Mouse (Mus musculus) hindbrain, embryonic 13.5 days (tissue): Measurements from ENCODE around the gene Ngb. TPM values are rescaled to one million over a fixed set of nuclear protein-coding genes. Genes with fewer than 3 reads are reported as not detected.
A peak's percentile ranks its signal among the peaks of the same experiment; 100 is the strongest.

Source experiments
- ATAC-seq: fragments of 200-750 bp; cut with Nextera tagmentation; 2 replicates; pipeline ENCODE4 v1.8.0; 2017; ENCODE audit warnings: moderate TSS enrichment; ENCODE audit not compliant: low FRiP score
- H3K27ac ChIP-seq: fragments of 300-500 bp; sonication (generic); 2 replicates; pipeline ENCODE4 v1.5.1; 2015; ENCODE audit warnings: inconsistent platforms, mild to moderate bottlenecking, moderate library complexity
- H3K27me3 ChIP-seq: fragments of 300-500 bp; sonication (generic); 2 replicates; pipeline ENCODE4 v1.6.1; 2015; ENCODE audit warnings: mild to moderate bottlenecking, inconsistent platforms
- H3K36me3 ChIP-seq: fragments of 300-500 bp; sonication (generic); 2 replicates; pipeline ENCODE4 v1.6.1; 2015; ENCODE audit warnings: mild to moderate bottlenecking, inconsistent platforms
- H3K4me1 ChIP-seq: fragments of 300-500 bp; sonication (generic); replicated peaks from 2 replicates; pipeline ENCODE4 v1.6.1; 2015; ENCODE audit warnings: inconsistent platforms
- H3K4me2 ChIP-seq: fragments of 300-500 bp; sonication (generic); 2 replicates; pipeline ENCODE4 v1.6.1; 2015; ENCODE audit warnings: inconsistent platforms, mild to moderate bottlenecking, moderate library complexity
- H3K4me3 ChIP-seq: fragments of 300-500 bp; sonication (generic); 2 replicates; pipeline ENCODE4 v1.5.1; 2015; ENCODE audit warnings: mild to moderate bottlenecking, inconsistent platforms
- H3K9ac ChIP-seq: fragments of 300-500 bp; sonication (generic); 2 replicates; pipeline ENCODE4 v1.6.1; 2015; ENCODE audit warnings: mild to moderate bottlenecking, inconsistent platforms
- H3K9me3 ChIP-seq: fragments of 300-500 bp; sonication (generic); 2 replicates; pipeline ENCODE4 v1.6.1; 2016; ENCODE audit warnings: inconsistent platforms
- WGBS: fragments of 180-500 bp; shearing (Covaris S2); methylation state at CpG from one replicate; pipeline ENCODE4 v1.1.7; 2015; 5-methylcytosine and 5-hydroxymethylcytosine counted together
- polyA plus RNA-seq: library from polyadenylated mRNA; unstranded; fragments of >200 nt; fragmentation: Nextera tagmentation; extraction: Ambion mirVana; gene quantifications from 2 replicates; pipeline ENCODE4 v1.2.1, GENCODE M21; 2015

The Ngb gene
- polyA plus RNA-seq, 1 experiment from 2014 or later, result 1.2 TPM

GRCm38 (mm10) chr12:87131181-87131580 lies 28.8 kb upstream of the Ngb start:
- no peak for ATAC-seq
- 57% methylated on average over 2 of the region's 2 CpGs for WGBS
- no peak overlapping the region for H3K4me3 ChIP-seq
- H3K4me2 ChIP-seq, result no peak overlapping the region
- H3K27me3 ChIP-seq, result no peaks in the 10 kb centered on the region
- H3K9me3 ChIP-seq, result no peaks in the 10 kb centered on the region
- H3K4me1 ChIP-seq, result peaks cover 3% of the 10 kb centered on the region; the same call in 1 of the 2 replicates
- H3K27ac ChIP-seq, result 0 out of 2 replicates have a peak overlapping the region, but pooled peaks have one; percentile 30
- no peak overlapping the region for H3K9ac ChIP-seq
- H3K36me3 ChIP-seq, result peaks cover 62% of the 10 kb centered on the region

DNA sequence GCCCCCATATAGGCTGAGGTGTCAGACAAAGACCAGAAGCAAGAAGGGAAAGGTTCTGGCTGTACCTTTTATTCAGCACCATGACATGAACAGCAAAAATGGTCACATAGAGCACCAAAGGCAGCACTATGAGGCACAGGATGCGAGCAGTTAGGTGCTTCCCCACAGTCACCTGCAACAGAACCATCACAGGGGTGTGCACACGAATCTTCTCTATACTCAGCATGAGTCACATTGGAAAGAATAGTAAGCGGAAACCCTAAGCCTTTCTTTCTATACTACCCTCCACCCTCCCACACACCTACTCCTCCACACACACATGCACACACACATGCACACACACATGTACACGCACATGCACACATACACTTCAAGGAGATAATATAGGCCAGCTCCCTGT lies 27.9 kb upstream of the Ngb start:
- Histone ChIP-seq H3K36me3 (peaks cover 60% of the 10 kb centered on the region), H3K9me3 (no peaks in the 10 kb centered on the region)
- ATAC-seq, result no peak

DNA sequence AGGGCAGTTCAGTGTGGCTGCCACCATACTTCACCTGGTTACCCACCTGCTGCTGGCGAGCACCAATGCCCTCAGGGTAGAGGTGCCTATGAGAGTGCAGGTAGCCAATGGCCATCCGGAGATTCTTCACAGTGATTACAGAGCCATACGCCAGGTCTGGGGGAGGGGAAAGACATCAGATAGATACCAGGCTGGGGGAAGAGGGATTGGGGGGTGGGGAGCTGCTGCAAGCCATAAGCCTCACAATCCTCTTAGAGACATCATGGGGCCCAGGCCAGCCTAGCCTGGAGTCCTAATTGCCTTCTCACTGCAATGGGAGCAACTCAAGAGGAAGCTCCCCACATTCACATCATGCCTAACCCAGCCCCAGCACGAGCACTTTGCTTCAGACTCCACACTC lies 24.9 kb upstream of the Ngb start:
- peaks cover 3% of the 10 kb centered on the region; the same call in 1 of the 2 replicates for H3K4me1 ChIP-seq
- H3K27ac ChIP-seq, result no peak overlapping the region
- no peak overlapping the region for H3K4me2 ChIP-seq
- H3K27me3 ChIP-seq, result no peaks in the 10 kb centered on the region
- H3K36me3 ChIP-seq, result peaks cover 67% of the 10 kb centered on the region
- no peak overlapping the region for H3K9ac ChIP-seq
- H3K4me3 ChIP-seq, result no peak overlapping the region
- 89% methylated on average over 4 of the region's 4 CpGs for WGBS
- H3K9me3 ChIP-seq, result no peaks in the 10 kb centered on the region
- no peak for ATAC-seq

More for the DNA sequence above, 27.9 kb upstream of the Ngb start:
- no peak overlapping the region for H3K9ac ChIP-seq
- no peak overlapping the region for H3K4me3 ChIP-seq
- no peak overlapping the region for H3K4me2 ChIP-seq
- H3K4me1 ChIP-seq, result peaks cover 3% of the 10 kb centered on the region; the same call in 1 of the 2 replicates
- H3K27ac ChIP-seq, result no peak overlapping the region
- H3K27me3 ChIP-seq, result no peaks in the 10 kb centered on the region
- WGBS, result 93% methylated on average over 4 of the region's 4 CpGs

- Histone ChIP-seq H3K4me1 (no peaks in the 10 kb centered on the region), H3K9me3 (no peaks in the 10 kb centered on the region), H3K4me3 (no peak overlapping the region), H3K4me2 (no peak overlapping the region), H3K36me3 (peaks cover 60% of the 10 kb centered on the region), H3K27me3 (no peaks in the 10 kb centered on the region), H3K9ac (no peak overlapping the region), H3K27ac (no peak overlapping the region)
- WGBS, result 93% methylated on average over 4 of the region's 4 CpGs
- ATAC-seq, result no peak
Measured at GRCm38 (mm10) chr12:87121918-87122589, 19.7 kb upstream of the Ngb start.

DNA sequence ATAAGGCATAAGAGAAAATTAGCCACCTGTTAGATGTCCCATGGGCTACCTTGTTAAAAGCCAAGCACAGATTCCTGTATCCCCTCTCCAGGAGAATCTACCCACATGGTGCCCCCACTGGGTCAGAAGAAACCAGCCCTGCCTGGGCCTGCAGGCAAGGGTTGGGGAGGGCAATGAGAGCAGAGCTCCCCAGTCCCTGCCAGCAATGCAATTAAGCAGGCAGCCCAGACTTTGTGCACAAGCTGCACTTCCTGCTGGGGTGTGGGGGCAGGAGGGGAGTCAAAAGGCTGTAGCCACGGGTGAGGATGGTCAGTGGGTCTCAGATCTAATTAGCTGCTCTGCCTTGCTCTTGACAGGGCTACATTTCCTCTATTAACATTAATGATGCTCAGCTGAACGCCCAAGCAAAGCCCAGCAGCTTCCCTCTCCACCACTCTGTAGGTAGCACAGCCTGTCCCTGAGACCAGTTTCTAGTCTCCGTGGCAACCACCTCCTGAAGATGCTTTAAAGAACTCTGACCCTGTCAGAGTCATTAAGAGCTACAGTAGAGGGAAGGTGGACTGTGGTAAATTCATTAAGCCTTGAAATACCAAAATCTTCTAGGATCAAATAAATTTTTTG lies 5.1 kb upstream of the Ngb start:
- peaks cover 34% of the 10 kb centered on the region for H3K36me3 ChIP-seq
- 42% methylated on average over 3 of the region's 3 CpGs for WGBS
- ATAC-seq, result peak; percentile 46; the same call in 1 of the 2 replicates
- H3K27ac ChIP-seq, result no peak overlapping the region
- H3K9me3 ChIP-seq, result no peaks in the 10 kb centered on the region
- H3K4me2 ChIP-seq, result no peak overlapping the region
- peaks cover 7% of the 10 kb centered on the region for H3K4me1 ChIP-seq
- no peak overlapping the region for H3K4me3 ChIP-seq
- H3K9ac ChIP-seq, result no peak overlapping the region
- H3K27me3 ChIP-seq, result peaks cover 14% of the 10 kb centered on the region

DNA sequence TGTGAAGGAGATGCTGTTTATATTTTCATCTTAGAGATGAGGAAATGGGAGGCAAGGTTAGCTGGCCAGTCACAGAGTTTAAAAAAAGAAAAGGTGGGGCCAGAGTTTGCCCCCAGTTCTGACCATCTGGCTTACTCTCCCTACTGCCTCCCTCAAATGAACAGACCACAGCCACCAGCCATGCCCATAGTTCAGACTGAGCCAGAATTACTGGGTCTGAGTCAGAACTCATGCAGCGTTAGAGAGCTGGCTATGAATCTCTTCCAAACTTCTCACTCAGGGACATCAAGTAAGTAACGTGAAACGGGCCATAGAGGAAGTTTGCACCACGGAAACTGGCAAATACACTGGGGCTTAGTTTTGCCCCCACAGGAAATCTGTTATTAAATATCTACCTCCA lies 2.5 kb upstream of the Ngb start:
- Histone ChIP-seq H3K9ac (no peak overlapping the region), H3K4me1 (peaks cover 16% of the 10 kb centered on the region), H3K27me3 (peaks cover 40% of the 10 kb centered on the region), H3K4me2 (no peak overlapping the region), H3K9me3 (no peaks in the 10 kb centered on the region), H3K4me3 (no peak overlapping the region), H3K36me3 (peaks cover 14% of the 10 kb centered on the region), H3K27ac (no peak overlapping the region)
- ATAC-seq, result no peak
- WGBS, result 91% methylated on average over 4 of the region's 4 CpGs

GRCm38 (mm10) chr12:87103471-87103870 lies 1.1 kb upstream of the Ngb start:
- Histone ChIP-seq H3K9ac (no peak overlapping the region), H3K4me1 (peaks cover 16% of the 10 kb centered on the region), H3K4me3 (no peak overlapping the region), H3K27ac (no peak overlapping the region), H3K27me3 (peaks cover 42% of the 10 kb centered on the region), H3K4me2 (no peak overlapping the region), H3K36me3 (peaks cover 5% of the 10 kb centered on the region), H3K9me3 (no peaks in the 10 kb centered on the region)
- no peak for ATAC-seq
- WGBS, result 93% methylated on average over 4 of the region's 4 CpGs

DNA sequence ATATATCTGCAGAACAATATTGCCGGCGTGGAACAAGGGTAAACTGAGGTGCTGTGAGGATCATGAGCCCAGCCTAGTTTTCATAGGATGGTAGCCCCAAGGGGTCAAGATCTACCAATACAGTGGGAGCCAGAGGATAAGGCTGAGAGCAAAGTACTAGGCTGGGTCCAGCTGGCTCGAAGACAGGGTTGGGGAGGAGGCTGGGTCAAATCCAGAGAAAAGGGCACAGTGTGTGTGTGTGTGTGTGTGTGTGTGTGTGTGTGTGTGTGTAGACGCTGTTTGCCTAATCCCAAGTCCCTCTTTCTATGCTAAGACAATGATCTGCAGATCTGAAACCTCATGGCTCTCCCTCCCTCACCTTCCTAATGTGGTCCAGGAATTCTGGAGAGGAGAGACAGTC lies 2.0 kb downstream of the Ngb start:
- H3K27ac ChIP-seq, result no peak overlapping the region
- ATAC-seq, result no peak
- H3K4me1 ChIP-seq, result peaks cover 10% of the 10 kb centered on the region
- no peak overlapping the region for H3K4me2 ChIP-seq
- H3K36me3 ChIP-seq, result no peaks in the 10 kb centered on the region
- no peak overlapping the region for H3K4me3 ChIP-seq
- H3K9me3 ChIP-seq, result no peaks in the 10 kb centered on the region
- WGBS, result 84% methylated on average over 4 of the region's 4 CpGs
- H3K9ac ChIP-seq, result no peak overlapping the region
- peaks cover 42% of the 10 kb centered on the region for H3K27me3 ChIP-seq

DNA sequence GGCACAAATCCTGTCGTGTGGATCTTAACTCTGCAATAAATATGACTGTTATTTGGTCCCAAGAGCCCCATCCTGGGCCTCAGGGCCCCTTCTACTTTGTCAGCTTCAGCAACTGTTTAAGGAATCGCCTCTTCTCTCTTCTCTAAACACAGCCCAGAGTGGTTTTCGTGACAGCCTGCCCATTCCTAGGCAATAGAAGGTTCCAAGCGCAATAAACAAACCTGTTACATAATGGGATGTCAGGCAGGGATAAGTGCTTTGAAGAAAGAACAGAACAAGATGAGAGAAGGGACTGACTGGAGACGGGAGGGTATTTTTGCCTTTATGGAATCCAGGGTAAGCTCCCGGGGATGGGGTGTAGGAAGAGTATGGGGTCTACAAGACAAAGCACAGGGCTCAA lies 8.7 kb downstream of the Ngb start:
- Histone ChIP-seq H3K9ac (no peak overlapping the region), H3K4me3 (no peak overlapping the region), H3K36me3 (peaks cover 11% of the 10 kb centered on the region; the same call in 1 of the 2 replicates), H3K9me3 (no peaks in the 10 kb centered on the region), H3K27me3 (no peaks in the 10 kb centered on the region), H3K27ac (no peak overlapping the region), H3K4me2 (no peak overlapping the region), H3K4me1 (no peaks in the 10 kb centered on the region)
- no peak for ATAC-seq
- 77% methylated on average over 6 of the region's 6 CpGs for WGBS

GRCm38 (mm10) chr12:87093249-87093648 lies 9.1 kb downstream of the Ngb start:
- no peak overlapping the region for H3K9ac ChIP-seq
- no peak overlapping the region for H3K27ac ChIP-seq
- no peak overlapping the region for H3K4me2 ChIP-seq
- H3K9me3 ChIP-seq, result no peaks in the 10 kb centered on the region
- no peaks in the 10 kb centered on the region for H3K27me3 ChIP-seq
- peaks cover 11% of the 10 kb centered on the region; the same call in 1 of the 2 replicates for H3K36me3 ChIP-seq
- no peaks in the 10 kb centered on the region for H3K4me1 ChIP-seq
- no peak overlapping the region for H3K4me3 ChIP-seq
- no peak for ATAC-seq
- WGBS, result 82% methylated on average over 4 of the region's 4 CpGs

DNA sequence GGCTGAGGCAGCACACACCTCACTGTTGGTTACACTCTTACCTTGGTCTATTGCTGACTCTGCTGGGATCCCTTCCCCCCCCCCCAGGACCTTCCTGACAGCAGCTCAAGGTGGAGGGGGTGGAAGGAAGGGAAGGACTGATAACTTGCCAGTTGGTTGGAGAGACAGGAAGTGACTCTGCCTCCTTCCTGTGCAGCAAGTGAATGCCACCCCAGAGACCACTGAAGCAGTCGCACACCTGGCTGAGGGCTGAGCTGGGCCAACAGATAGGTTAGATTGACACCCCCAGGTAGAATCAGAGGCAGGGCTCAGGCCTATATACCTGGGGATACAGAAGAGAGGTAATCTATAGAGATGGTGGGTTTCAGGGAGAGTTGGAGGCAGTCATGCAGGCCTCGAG lies 10.4 kb downstream of the Ngb start:
- Histone ChIP-seq H3K4me2 (no peak overlapping the region), H3K27me3 (no peaks in the 10 kb centered on the region), H3K4me1 (no peaks in the 10 kb centered on the region), H3K27ac (no peak overlapping the region), H3K9me3 (no peaks in the 10 kb centered on the region), H3K36me3 (peaks cover 14% of the 10 kb centered on the region; the same call in 1 of the 2 replicates), H3K9ac (no peak overlapping the region), H3K4me3 (no peak overlapping the region)
- no peak for ATAC-seq
- 96% methylated on average over 2 of the region's 2 CpGs for WGBS

DNA sequence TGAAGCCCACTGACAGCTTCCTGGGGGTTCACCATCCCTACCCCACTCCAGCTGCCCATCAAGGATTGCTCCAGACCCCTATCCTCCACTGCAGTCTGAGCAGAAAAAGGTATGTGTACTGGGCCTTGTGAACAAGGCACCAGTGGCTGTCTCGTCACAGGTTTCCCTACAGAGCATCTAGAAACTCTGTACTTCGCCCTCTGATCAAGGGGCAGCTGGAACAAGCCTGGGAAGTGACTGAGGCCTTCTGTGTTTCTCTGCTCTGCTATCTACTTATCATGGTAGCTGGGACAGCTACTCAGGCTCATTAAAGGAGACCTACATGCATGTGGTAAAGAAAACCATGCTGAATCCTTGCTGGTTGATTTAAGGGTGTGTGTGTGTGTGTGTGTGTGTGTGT lies 12.6 kb downstream of the Ngb start:
- H3K27ac ChIP-seq, result no peak overlapping the region
- H3K4me2 ChIP-seq, result no peak overlapping the region
- H3K9ac ChIP-seq, result no peak overlapping the region
- ATAC-seq, result no peak
- 75% methylated on average over 2 of the region's 2 CpGs for WGBS
- H3K27me3 ChIP-seq, result no peaks in the 10 kb centered on the region
- peaks cover 23% of the 10 kb centered on the region; the same call in 1 of the 2 replicates for H3K36me3 ChIP-seq
- no peaks in the 10 kb centered on the region for H3K4me1 ChIP-seq
- H3K9me3 ChIP-seq, result no peaks in the 10 kb centered on the region
- H3K4me3 ChIP-seq, result no peak overlapping the region

DNA sequence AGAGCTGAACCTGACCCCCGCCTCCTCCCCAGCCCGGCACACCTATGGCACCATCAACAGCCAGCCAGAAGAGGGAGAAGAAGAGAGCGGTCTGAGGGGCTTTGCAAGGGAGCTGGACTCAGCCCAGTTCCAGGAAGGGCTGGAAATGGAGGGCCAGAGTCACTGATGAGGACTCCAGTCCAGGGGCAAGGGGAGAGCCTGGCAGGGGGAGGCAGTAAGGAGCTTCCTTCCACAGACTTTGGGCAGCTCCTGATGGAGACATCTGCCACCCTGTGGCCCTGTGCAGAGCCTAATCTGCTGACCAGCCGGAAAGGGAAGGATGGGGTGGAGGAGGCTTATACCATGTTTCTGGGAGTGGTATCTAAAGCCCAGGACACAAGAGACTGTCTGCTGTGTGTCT lies 13.1 kb downstream of the Ngb start:
- WGBS, result 72% methylated on average over 4 of the region's 4 CpGs
- Histone ChIP-seq H3K4me1 (no peaks in the 10 kb centered on the region), H3K9me3 (no peaks in the 10 kb centered on the region), H3K4me2 (no peak overlapping the region), H3K4me3 (no peak overlapping the region), H3K9ac (no peak overlapping the region), H3K27me3 (no peaks in the 10 kb centered on the region), H3K27ac (no peak overlapping the region), H3K36me3 (peaks cover 25% of the 10 kb centered on the region; the same call in 1 of the 2 replicates)
- no peak for ATAC-seq
